Mouse (Mus musculus) hindbrain, embryonic 16.5 days (tissue): ENCODE measurements around the gene Mia. TPM values are rescaled to one million over a fixed set of nuclear protein-coding genes. Genes with fewer than 3 reads are reported as not detected.

Experiments used
- ATAC-seq: fragments of 200-750 bp; cut with Nextera tagmentation; 2 replicates; pipeline ENCODE4 v1.8.0; 2017; ENCODE audit warnings: moderate TSS enrichment, moderate library complexity
- H3K27ac ChIP-seq: fragments of 300-500 bp; sonication (generic); 2 replicates; pipeline ENCODE4 v1.5.1; 2014; ENCODE audit warnings: low read depth, mild to moderate bottlenecking, control low read depth, low read length, moderate library complexity
- H3K27me3 ChIP-seq: fragments of 300-500 bp; sonication (generic); replicated peaks from 2 replicates; pipeline ENCODE4 v1.6.1; 2014; ENCODE audit warnings: low read length; ENCODE audit not compliant: control insufficient read depth, insufficient read depth
- H3K36me3 ChIP-seq: fragments of 300-500 bp; sonication (generic); 2 replicates; pipeline ENCODE4 v1.6.1; 2014; ENCODE audit warnings: mild to moderate bottlenecking, low read length, moderate library complexity, mixed read lengths; ENCODE audit not compliant: control insufficient read depth, insufficient read depth
- H3K4me1 ChIP-seq: fragments of 300-500 bp; sonication (generic); 2 replicates; pipeline ENCODE4 v1.6.1; 2014; ENCODE audit warnings: low read depth, low read length; ENCODE audit not compliant: control insufficient read depth, insufficient read depth
- H3K4me2 ChIP-seq: fragments of 300-500 bp; sonication (generic); 2 replicates; pipeline ENCODE4 v1.6.1; 2014; ENCODE audit warnings: mild to moderate bottlenecking, low read length, control low read depth, moderate library complexity
- H3K4me3 ChIP-seq: fragments of 300-500 bp; sonication (generic); 2 replicates; pipeline ENCODE4 v1.5.1; 2014; ENCODE audit warnings: mild to moderate bottlenecking, low read length, control low read depth, moderate library complexity
- H3K9ac ChIP-seq: fragments of 300-500 bp; sonication (generic); 2 replicates; pipeline ENCODE4 v1.6.1; 2014; ENCODE audit warnings: low read depth, mild to moderate bottlenecking, control low read depth, low read length, moderate library complexity
- H3K9me3 ChIP-seq: fragments of 300-500 bp; sonication (generic); 2 replicates; pipeline ENCODE4 v1.6.1; 2014; ENCODE audit warnings: mild to moderate bottlenecking, low read length, moderate library complexity; ENCODE audit not compliant: control insufficient read depth
- WGBS: fragments of 180-500 bp; shearing (Covaris S2); extraction: QIAGEN DNeasy Blood & Tissue Kit; methylation state at CpG from one replicate; pipeline ENCODE4 v1.1.7; 2014; 5-methylcytosine and 5-hydroxymethylcytosine counted together
- polyA plus RNA-seq: library from polyadenylated mRNA; unstranded; fragments of >200 nt; fragmentation: Nextera tagmentation; extraction: Ambion mirVana; gene quantifications from 2 replicates; pipeline ENCODE4 v1.2.1, GENCODE M21; 2015

Mia gene
- polyA plus RNA-seq, 1 experiment from 2014 or later: 40.5 TPM

DNA sequence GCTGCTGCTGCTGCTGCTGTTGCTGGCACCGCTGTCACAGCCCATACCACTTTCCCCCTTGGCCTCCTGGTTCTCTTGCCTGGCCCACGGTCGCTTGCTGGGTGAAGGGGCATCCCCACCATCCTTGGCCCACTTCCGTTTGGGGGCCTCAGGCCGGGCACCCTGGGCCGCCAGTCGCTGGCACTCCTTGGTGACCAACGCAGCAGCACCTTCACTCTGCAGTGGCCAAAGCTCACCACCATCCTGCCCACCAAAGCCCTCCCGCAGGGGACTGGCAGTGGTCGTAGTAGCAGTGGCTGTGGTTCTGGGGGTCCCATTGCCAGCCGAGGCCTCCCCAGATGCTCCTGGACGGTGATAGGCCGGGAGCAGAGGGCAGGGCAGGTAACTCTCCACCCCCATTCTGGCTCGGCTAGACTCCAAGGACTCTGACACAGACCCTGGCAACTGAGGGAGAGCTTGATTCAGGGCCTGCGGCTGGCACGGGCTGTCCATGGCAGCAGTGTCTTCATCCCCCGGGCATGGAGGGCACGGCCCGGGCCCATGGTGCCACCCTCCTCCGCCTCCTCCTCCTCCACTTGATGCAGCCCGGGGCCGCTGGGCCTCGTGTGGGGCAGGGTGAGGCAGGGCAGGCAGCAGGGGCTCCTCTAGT, 15.8 kb downstream of the Mia start:
- WGBS: 70% methylated on average over 23 of the region's 23 CpGs
- H3K27me3 ChIP-seq: no peaks in the 10 kb centered on the region
- ATAC-seq: peak; percentile 5; the same call in 1 of the 2 replicates
- peak overlapping the region; percentile 85 for H3K4me2 ChIP-seq
- H3K9me3 ChIP-seq: no peaks in the 10 kb centered on the region
- H3K36me3 ChIP-seq: peaks cover 4% of the 10 kb centered on the region; the same call in 1 of the 2 replicates
- H3K27ac ChIP-seq: peak overlapping the region; percentile 98; the same call in 1 of the 2 replicates
- H3K4me1 ChIP-seq: peaks cover 61% of the 10 kb centered on the region
- H3K4me3 ChIP-seq: peak overlapping the region; percentile 81
- peak overlapping the region; percentile 91 for H3K9ac ChIP-seq

- H3K27me3 ChIP-seq: no peaks in the 10 kb centered on the region
- ATAC-seq: no peak
- peak overlapping the region; percentile 85 for H3K4me2 ChIP-seq
- H3K4me1 ChIP-seq: peaks cover 66% of the 10 kb centered on the region
- H3K36me3 ChIP-seq: peaks cover 8% of the 10 kb centered on the region
- 81% methylated on average over 31 of the region's 33 CpGs for WGBS
- H3K9ac ChIP-seq: peak overlapping the region; percentile 91
- H3K4me3 ChIP-seq: peak overlapping the region; percentile 81
- H3K9me3 ChIP-seq: no peaks in the 10 kb centered on the region
- no peak overlapping the region for H3K27ac ChIP-seq
These were observed 16.6 kb downstream of the Mia start for GRCm38 (mm10) chr7:27164112-27164947.

DNA sequence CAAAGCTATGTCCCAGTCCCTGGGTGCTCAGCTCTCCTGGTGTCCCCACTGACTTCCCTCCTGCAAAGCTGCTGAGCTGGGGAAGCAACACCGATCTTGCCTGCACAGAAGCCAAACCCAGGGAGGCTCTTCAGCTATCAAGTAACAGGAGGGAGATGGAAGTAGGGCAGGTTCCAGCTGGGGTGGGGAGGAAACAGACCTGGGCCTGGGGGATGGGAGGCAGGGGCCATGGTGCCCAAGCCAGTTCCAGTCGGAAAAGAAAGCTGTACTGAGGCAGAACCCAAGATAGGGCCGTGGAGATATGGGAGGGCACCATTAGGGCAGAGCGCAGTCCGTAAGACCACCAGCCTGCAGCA, 17.5 kb downstream of the Mia start:
- peaks cover 66% of the 10 kb centered on the region for H3K4me1 ChIP-seq
- no peaks in the 10 kb centered on the region for H3K27me3 ChIP-seq
- ATAC-seq: no peak
- H3K4me3 ChIP-seq: no peak overlapping the region; the same call in 1 of the 2 replicates
- WGBS: 81% methylated on average over 5 of the region's 5 CpGs
- no peak overlapping the region for H3K27ac ChIP-seq
- peak overlapping the region; percentile 41 for H3K9ac ChIP-seq
- H3K4me2 ChIP-seq: peak overlapping the region; percentile 85
- peaks cover 17% of the 10 kb centered on the region for H3K36me3 ChIP-seq
- H3K9me3 ChIP-seq: no peaks in the 10 kb centered on the region

- peaks cover 22% of the 10 kb centered on the region for H3K36me3 ChIP-seq
- H3K4me1 ChIP-seq: peaks cover 66% of the 10 kb centered on the region
- H3K4me3 ChIP-seq: no peak overlapping the region; the same call in 1 of the 2 replicates
- ATAC-seq: no peak
- peak overlapping the region; percentile 41 for H3K9ac ChIP-seq
- H3K27ac ChIP-seq: no peak overlapping the region
- H3K4me2 ChIP-seq: peak overlapping the region; percentile 85
- H3K27me3 ChIP-seq: no peaks in the 10 kb centered on the region
- H3K9me3 ChIP-seq: no peaks in the 10 kb centered on the region
- WGBS: 79% methylated on average over 5 of the region's 5 CpGs
These were observed 18.0 kb downstream of the Mia start for GRCm38 (mm10) chr7:27162780-27163449.

GRCm38 (mm10) chr7:27161744-27162143, 19.2 kb downstream of the Mia start:
- no peak overlapping the region for H3K4me2 ChIP-seq
- no peaks in the 10 kb centered on the region for H3K27me3 ChIP-seq
- no peak for ATAC-seq
- peaks cover 30% of the 10 kb centered on the region for H3K36me3 ChIP-seq
- 80% methylated on average over 4 of the region's 4 CpGs for WGBS
- no peak overlapping the region for H3K4me3 ChIP-seq
- H3K27ac ChIP-seq: no peak overlapping the region
- no peaks in the 10 kb centered on the region for H3K9me3 ChIP-seq
- H3K9ac ChIP-seq: no peak overlapping the region
- peaks cover 57% of the 10 kb centered on the region for H3K4me1 ChIP-seq

- WGBS: 85% methylated on average over 3 of the region's 3 CpGs
- Histone ChIP-seq H3K27me3 (no peaks in the 10 kb centered on the region), H3K9ac (no peak overlapping the region), H3K27ac (no peak overlapping the region), H3K9me3 (no peaks in the 10 kb centered on the region), H3K36me3 (peaks cover 30% of the 10 kb centered on the region), H3K4me3 (no peak overlapping the region), H3K4me1 (peaks cover 57% of the 10 kb centered on the region), H3K4me2 (no peak overlapping the region)
- no peak for ATAC-seq
These were observed 20.0 kb downstream of the Mia start for GRCm38 (mm10) chr7:27160921-27161320.

DNA sequence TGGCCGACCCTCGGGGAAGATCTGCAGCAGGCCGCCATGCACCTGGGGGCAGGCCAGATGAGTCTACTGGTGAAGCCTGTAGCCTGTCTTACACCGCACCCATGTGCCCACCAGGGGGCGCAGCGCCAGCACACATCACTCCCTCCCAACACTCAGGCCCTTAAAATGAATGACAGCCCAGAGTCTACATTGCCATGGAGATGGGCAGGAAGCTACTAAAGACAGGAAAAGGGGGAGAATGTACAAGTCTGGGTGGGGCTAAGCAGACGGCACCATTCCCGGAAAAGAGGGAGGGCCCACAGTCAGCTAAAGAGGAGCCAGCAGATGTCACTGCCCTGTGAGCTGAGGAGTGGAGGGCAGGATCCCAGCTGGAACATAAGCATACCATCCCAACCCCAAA, 21.1 kb downstream of the Mia start:
- H3K4me3 ChIP-seq: no peak overlapping the region
- no peaks in the 10 kb centered on the region for H3K9me3 ChIP-seq
- no peak overlapping the region for H3K4me2 ChIP-seq
- H3K4me1 ChIP-seq: peaks cover 49% of the 10 kb centered on the region
- peak; percentile 88 for ATAC-seq
- no peak overlapping the region for H3K27ac ChIP-seq
- 14% methylated on average over 8 of the region's 8 CpGs for WGBS
- H3K27me3 ChIP-seq: no peaks in the 10 kb centered on the region
- no peak overlapping the region for H3K9ac ChIP-seq
- peaks cover 27% of the 10 kb centered on the region for H3K36me3 ChIP-seq

DNA sequence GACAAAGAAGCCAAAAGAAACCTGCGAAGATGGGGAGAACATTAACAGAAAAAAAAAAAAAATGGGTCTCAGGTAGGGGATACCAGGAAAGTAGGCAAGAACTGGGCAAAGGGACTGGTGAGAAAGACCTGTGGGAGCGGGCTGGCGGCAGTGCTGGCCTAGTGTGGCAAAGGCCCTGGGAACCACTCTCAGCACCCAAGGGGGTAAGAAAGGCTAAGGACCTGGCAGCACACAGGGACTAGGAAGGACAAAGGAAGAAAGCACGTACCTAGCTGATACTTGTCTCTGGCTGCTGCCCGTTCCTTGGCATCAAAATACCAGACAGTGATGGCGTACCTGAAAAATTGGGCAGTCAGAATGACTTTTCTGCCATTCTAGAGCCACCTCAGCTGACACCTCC, 21.7 kb downstream of the Mia start:
- 97% methylated on average over 6 of the region's 6 CpGs for WGBS
- no peak for ATAC-seq

GRCm38 (mm10) chr7:27158171-27158570, 22.8 kb downstream of the Mia start:
- 96% methylated on average over 9 of the region's 9 CpGs for WGBS
- Histone ChIP-seq H3K4me1 (peaks cover 32% of the 10 kb centered on the region), H3K27me3 (no peaks in the 10 kb centered on the region), H3K36me3 (peaks cover 26% of the 10 kb centered on the region), H3K27ac (no peak overlapping the region), H3K4me2 (no peak overlapping the region), H3K9ac (no peak overlapping the region), H3K9me3 (no peaks in the 10 kb centered on the region), H3K4me3 (no peak overlapping the region)
- ATAC-seq: no peak

More for the DNA sequence above, 21.7 kb downstream of the Mia start:
- Histone ChIP-seq H3K4me3 (no peak overlapping the region), H3K4me2 (no peak overlapping the region), H3K27ac (no peak overlapping the region), H3K36me3 (peaks cover 26% of the 10 kb centered on the region), H3K9ac (no peak overlapping the region), H3K27me3 (no peaks in the 10 kb centered on the region), H3K9me3 (no peaks in the 10 kb centered on the region), H3K4me1 (peaks cover 43% of the 10 kb centered on the region)
